Mouse (Mus musculus): ENCODE measurements around the gene Klk6.

GRCm38 (mm10) chr7:43880912-43881311 is 56.6 kb downstream of the Klk6 start, which contains the start of gene Klk4:
- no peak for TF ChIP-seq CTCF (IDR thresholded peaks at IDR 0.05; ENCODE audit: control insufficient read depth, insufficient read depth, insufficient read length)
- no peak for TF ChIP-seq MAX (IDR thresholded peaks at IDR 0.05)
- no peak for TF ChIP-seq USF1 (IDR thresholded peaks at IDR 0.05; ENCODE audit: low read depth)

Measured in C2C12 (cell line).